Mouse (Mus musculus) limb, embryonic 14.5 days (tissue): ENCODE data around the gene Tubg2. TPM values are rescaled to one million over a fixed set of nuclear protein-coding genes. Genes with fewer than 3 reads are reported as not detected.
A peak's percentile ranks its signal among the peaks of the same experiment; 100 is the strongest.

Experiments used
- ATAC-seq: fragments of 200-750 bp; cut with Nextera tagmentation; 2 replicates; pipeline ENCODE4 v1.8.0; 2017; ENCODE audit warnings: low read depth, moderate number of reproducible peaks, moderate TSS enrichment; ENCODE audit not compliant: low FRiP score
- DNase-seq: peaks from one replicate; pipeline ENCODE4 v3.0.0-alpha.2; 2015; ENCODE audit warnings: low spot score
- H3K27ac ChIP-seq: fragments of 300-500 bp; sonication (generic); replicated peaks from 2 replicates; pipeline ENCODE4 v1.5.1; 2014; ENCODE audit warnings: low read depth, mild to moderate bottlenecking, low read length, moderate library complexity, mixed read lengths
- H3K27me3 ChIP-seq: fragments of 300-500 bp; sonication (generic); 2 replicates; pipeline ENCODE4 v1.6.1; 2014; ENCODE audit warnings: low read length, mixed read lengths; ENCODE audit not compliant: control insufficient read depth, insufficient read depth
- H3K36me3 ChIP-seq: fragments of 300-500 bp; sonication (generic); 2 replicates; pipeline ENCODE4 v1.6.1; 2014; ENCODE audit warnings: mild to moderate bottlenecking, low read length, moderate library complexity, mixed read lengths; ENCODE audit not compliant: control insufficient read depth, insufficient read depth
- H3K4me1 ChIP-seq: fragments of 300-500 bp; sonication (generic); 2 replicates; pipeline ENCODE4 v1.6.1; 2014; ENCODE audit warnings: antibody characterized with exemption, low read length, mixed read lengths; ENCODE audit not compliant: control insufficient read depth, insufficient read depth
- H3K4me2 ChIP-seq: fragments of 300-500 bp; sonication (generic); replicated peaks from 2 replicates; pipeline ENCODE4 v1.6.1; 2014; ENCODE audit warnings: low read depth, mild to moderate bottlenecking, low read length, moderate library complexity; ENCODE audit not compliant: severe bottlenecking
- H3K4me3 ChIP-seq: fragments of 300-500 bp; sonication (generic); replicated peaks from 2 replicates; pipeline ENCODE4 v1.5.1; 2014; ENCODE audit warnings: low read length
- H3K9ac ChIP-seq: fragments of 300-500 bp; sonication (generic); 2 replicates; pipeline ENCODE4 v1.6.1; 2014; ENCODE audit warnings: mild to moderate bottlenecking, low read depth, low read length, moderate library complexity; ENCODE audit not compliant: severe bottlenecking
- H3K9me3 ChIP-seq: fragments of 300-500 bp; sonication (generic); 2 replicates; pipeline ENCODE4 v1.6.1; 2016; ENCODE audit warnings: low read length; ENCODE audit not compliant: control insufficient read depth
- POLR2A ChIP-seq: fragments of 200-500 bp; IDR thresholded peaks from 2 replicates; pipeline ENCODE4 v1.8.0; 2012; ENCODE audit warnings: inconsistent platforms, mild to moderate bottlenecking, moderate library complexity, borderline replicate concordance; ENCODE audit not compliant: insufficient read depth, insufficient read length; ENCODE audit errors: extremely low read depth
- WGBS: fragments of 180-500 bp; shearing (Covaris S2); extraction: QIAGEN DNeasy Blood & Tissue Kit; methylation state at CpG from one replicate; pipeline ENCODE4 v1.1.7; 2014; 5-methylcytosine and 5-hydroxymethylcytosine counted together
- polyA plus RNA-seq, 2 experiments: library from polyadenylated mRNA; depleted of rRNA in 1 of 2; stranded (reverse) in 1 of 2; unstranded in 1 of 2; fragments of >200 nt; fragmentation: Nextera tagmentation in 1 of 2; extraction: Ambion mirVana in 1 of 2; gene quantifications; 2 replicates each; pipeline versions ENCODE4 v1.2.1 to v1.2.3; 2012 to 2014

Gene Tubg2
- polyA plus RNA-seq, 2 experiments: 6.2 to 7.1 TPM

GRCm38 (mm10) chr11:101142215-101142967, 13.3 kb upstream of the Tubg2 start:
- no peaks in the 10 kb centered on the region for H3K36me3 ChIP-seq
- no peak for TF ChIP-seq POLR2A
- H3K4me1 ChIP-seq: no peaks in the 10 kb centered on the region
- H3K9ac ChIP-seq: no peak overlapping the region
- no peak for ATAC-seq
- H3K4me2 ChIP-seq: no peak overlapping the region
- no peak overlapping the region for H3K4me3 ChIP-seq
- no peak overlapping the region for H3K27ac ChIP-seq
- no peaks in the 10 kb centered on the region for H3K9me3 ChIP-seq
- H3K27me3 ChIP-seq: no peaks in the 10 kb centered on the region
- WGBS: 86% methylated on average over 10 of the region's 10 CpGs
- no peak for DNase-seq

GRCm38 (mm10) chr11:101143338-101144225, 12.1 kb upstream of the Tubg2 start:
- Histone ChIP-seq H3K36me3 (no peaks in the 10 kb centered on the region), H3K9me3 (no peaks in the 10 kb centered on the region), H3K27ac (no peak overlapping the region), H3K4me2 (peak overlapping the region; percentile 39), H3K4me1 (peaks cover under 1% of the 10 kb centered on the region; the same call in 1 of the 2 replicates), H3K27me3 (no peaks in the 10 kb centered on the region), H3K4me3 (peak overlapping the region; percentile 1), H3K9ac (no peak overlapping the region)
- WGBS: 19% methylated on average over 18 of the region's 19 CpGs
- no peak for TF ChIP-seq POLR2A
- DNase-seq: peak; percentile 49
- ATAC-seq: no peak; the same call in 1 of the 2 replicates

GRCm38 (mm10) chr11:101146377-101146776, 9.3 kb upstream of the Tubg2 start:
- Histone ChIP-seq H3K4me1 (peaks cover 12% of the 10 kb centered on the region), H3K9me3 (no peaks in the 10 kb centered on the region), H3K4me3 (no peak overlapping the region), H3K27ac (no peak overlapping the region), H3K27me3 (no peaks in the 10 kb centered on the region), H3K9ac (no peak overlapping the region), H3K36me3 (no peaks in the 10 kb centered on the region), H3K4me2 (no peak overlapping the region)
- WGBS: 24% methylated on average over 10 of the region's 10 CpGs
- no peak for TF ChIP-seq POLR2A
- ATAC-seq (no peak), DNase-seq (no peak)

GRCm38 (mm10) chr11:101148751-101149150, 7.0 kb upstream of the Tubg2 start:
- Histone ChIP-seq H3K4me3 (no peak overlapping the region), H3K4me2 (no peak overlapping the region), H3K27me3 (no peaks in the 10 kb centered on the region), H3K9ac (0 out of 2 replicates have a peak overlapping the region, but pooled peaks have one; percentile 18), H3K36me3 (no peaks in the 10 kb centered on the region), H3K9me3 (no peaks in the 10 kb centered on the region), H3K27ac (peak overlapping the region; percentile 81), H3K4me1 (peaks cover 12% of the 10 kb centered on the region)
- DNase-seq (no peak), ATAC-seq (no peak)
- WGBS: 53% methylated on average over 10 of the region's 10 CpGs
- no peak for TF ChIP-seq POLR2A
